Mouse (Mus musculus) small intestine, adult 2 months (tissue): ENCODE measurements around the gene Psen1. TPM values are rescaled to one million over a fixed set of nuclear protein-coding genes. Genes with fewer than 3 reads are reported as not detected.

Experiments used
- H3K27ac ChIP-seq: fragments of 200-500 bp; 2 replicates; pipeline ENCODE4 v1.5.1; 2012; ENCODE audit warnings: low read depth, low read length, control low read depth, inconsistent platforms; ENCODE audit not compliant: insufficient read depth
- H3K27me3 ChIP-seq: fragments of 200-500 bp; 2 replicates; pipeline ENCODE4 v1.6.1; 2012; ENCODE audit warnings: mild to moderate bottlenecking, moderate library complexity, low read length, inconsistent platforms; ENCODE audit not compliant: control insufficient read depth, insufficient read depth
- H3K36me3 ChIP-seq: fragments of 200-500 bp; 2 replicates; pipeline ENCODE4 v1.6.1; 2012; ENCODE audit warnings: mild to moderate bottlenecking, low read length, control low read depth, inconsistent platforms; ENCODE audit not compliant: control insufficient read depth, insufficient read depth
- H3K4me1 ChIP-seq: fragments of 200-500 bp; 2 replicates; pipeline ENCODE4 v1.6.1; 2012; ENCODE audit warnings: low read length, inconsistent platforms, mixed read lengths; ENCODE audit not compliant: control insufficient read depth, insufficient read depth, insufficient read length
- H3K4me3 ChIP-seq: fragments of 200-500 bp; 2 replicates; pipeline ENCODE4 v1.5.1; 2012; ENCODE audit warnings: low read depth, mild to moderate bottlenecking, control low read depth, inconsistent platforms, low read length, moderate library complexity
- CTCF ChIP-seq: fragments of 200-500 bp; IDR thresholded peaks from 2 replicates; pipeline ENCODE4 v1.5.1; 2012; ENCODE audit warnings: low read depth, mild to moderate bottlenecking, control low read depth, inconsistent platforms, low read length, moderate library complexity, mixed read lengths; ENCODE audit not compliant: insufficient replicate concordance, insufficient read length; ENCODE audit errors: extremely low read depth
- POLR2A ChIP-seq: fragments of 200-500 bp; IDR thresholded peaks from 2 replicates; pipeline ENCODE4 v1.6.1; 2012; ENCODE audit warnings: low read depth, mild to moderate bottlenecking, control low read depth, inconsistent platforms, low read length, moderate library complexity
- WGBS: fragments of 180-500 bp; shearing (Covaris S2); methylation state at CpG from one replicate; pipeline ENCODE4 v1.1.7; 2018; 5-methylcytosine and 5-hydroxymethylcytosine counted together
- polyA plus RNA-seq: library from polyadenylated mRNA; depleted of rRNA; stranded (reverse); fragments of >200 nt; gene quantifications from 2 replicates; pipeline ENCODE4 v1.2.3, GENCODE M21; 2012

Psen1 gene
- polyA plus RNA-seq, 1 experiment: 35.2 TPM

- Histone ChIP-seq H3K4me3 (peak overlapping the region; percentile 62), H3K27ac (peak overlapping the region; percentile 33; the same call in 1 of the 2 replicates), H3K4me1 (peaks cover 4% of the 10 kb centered on the region), H3K36me3 (no peaks in the 10 kb centered on the region), H3K27me3 (no peaks in the 10 kb centered on the region; the same call in 1 of the 2 replicates)
- no peak for TF ChIP-seq CTCF
- TF ChIP-seq POLR2A: no peak
- WGBS: 6% methylated on average over 14 of the region's 14 CpGs
Measured at GRCm38 (mm10) chr12:83764044-83764365, 76.1 kb downstream of the Psen1 start.

- TF ChIP-seq CTCF (no peak), POLR2A (no peak)
- Histone ChIP-seq H3K27ac (peak overlapping the region; percentile 14; the same call in 1 of the 2 replicates), H3K4me3 (no peak overlapping the region), H3K27me3 (no peaks in the 10 kb centered on the region; the same call in 1 of the 2 replicates), H3K36me3 (no peaks in the 10 kb centered on the region), H3K4me1 (peaks cover 4% of the 10 kb centered on the region)
- WGBS: 37% methylated on average over 10 of the region's 10 CpGs
Measured at GRCm38 (mm10) chr12:83764519-83764918, 76.6 kb downstream of the Psen1 start.

- Histone ChIP-seq H3K27ac (no peak overlapping the region), H3K4me3 (no peak overlapping the region), H3K36me3 (no peaks in the 10 kb centered on the region), H3K4me1 (peaks cover 4% of the 10 kb centered on the region), H3K27me3 (no peaks in the 10 kb centered on the region; the same call in 1 of the 2 replicates)
- TF ChIP-seq CTCF (no peak), POLR2A (no peak)
- 92% methylated on average over 13 of the region's 13 CpGs for WGBS
Measured at GRCm38 (mm10) chr12:83765965-83766603, 78.1 kb downstream of the Psen1 start.

- Histone ChIP-seq H3K36me3 (no peaks in the 10 kb centered on the region), H3K27me3 (no peaks in the 10 kb centered on the region; the same call in 1 of the 2 replicates), H3K4me1 (peaks cover 2% of the 10 kb centered on the region), H3K4me3 (no peak overlapping the region), H3K27ac (no peak overlapping the region)
- 77% methylated on average over 9 of the region's 9 CpGs for WGBS
- TF ChIP-seq POLR2A (no peak), CTCF (no peak)
Measured at GRCm38 (mm10) chr12:83767833-83768232, 79.9 kb downstream of the Psen1 start.

- H3K27me3 ChIP-seq: no peaks in the 10 kb centered on the region; the same call in 1 of the 2 replicates
- peaks cover under 1% of the 10 kb centered on the region; the same call in 1 of the 2 replicates for H3K4me1 ChIP-seq
- H3K27ac ChIP-seq: no peak overlapping the region
- TF ChIP-seq POLR2A (no peak), CTCF (no peak)
- 73% methylated on average over 14 of the region's 14 CpGs for WGBS
- no peak overlapping the region for H3K4me3 ChIP-seq
- H3K36me3 ChIP-seq: no peaks in the 10 kb centered on the region
Measured at GRCm38 (mm10) chr12:83768235-83768899, 80.4 kb downstream of the Psen1 start.

GRCm38 (mm10) chr12:83770418-83771256, 82.7 kb downstream of the Psen1 start:
- Histone ChIP-seq H3K27me3 (no peaks in the 10 kb centered on the region), H3K4me3 (no peak overlapping the region), H3K36me3 (no peaks in the 10 kb centered on the region), H3K27ac (no peak overlapping the region), H3K4me1 (no peaks in the 10 kb centered on the region)
- TF ChIP-seq CTCF (peak; percentile 81; the same call in 1 of the 2 replicates), POLR2A (no peak)
- 32% methylated on average over 25 of the region's 25 CpGs for WGBS
